Mouse (Mus musculus) granulocyte monocyte progenitor cell, adult 5-6 weeks (primary cell): ENCODE measurements around the gene Gm45234. TPM values are rescaled to one million over a fixed set of nuclear protein-coding genes. Genes with fewer than 3 reads are reported as not detected.

Experiments
- total RNA-seq, 2 experiments: library from RNA; stranded (forward) in 1 of 2; stranded (reverse) in 1 of 2; fragments of 200-712, 200-1000 nt in 1 of 2; fragments of >200 nt in 1 of 2; fragmentation: Nextera tagmentation in 1 of 2; gene quantifications; 2 replicates each; pipeline ENCODE4 v1.2.3; 2014 to 2017

Gm45234 gene
- total RNA-seq, 2 experiments from 2014 or later = not detected

Other genes starting within 250 kb of the Gm45234 start
- gene C1ra, start 243.6 kb downstream of the Gm45234 start, total RNA-seq (2014; fragmentation: Nextera tagmentation) = 3.5 and 7.7 TPM in 2 replicates
- gene C1ra, start 243.6 kb downstream of the Gm45234 start, total RNA-seq (2017) = 4.9 and 5.5 TPM in 2 replicates
- not detected in 2 replicates for gene C1s1, start 213.7 kb downstream of the Gm45234 start, total RNA-seq (2014; fragmentation: Nextera tagmentation)
- gene C1s1, start 213.7 kb downstream of the Gm45234 start, total RNA-seq (2017) = 0.13 TPM in 1 of 2 replicates, not detected in the other
- not detected in 2 replicates for gene C1rb, start 185.7 kb downstream of the Gm45234 start, total RNA-seq (2014; fragmentation: Nextera tagmentation)
- not detected in 2 replicates for gene C1rb, start 185.7 kb downstream of the Gm45234 start, total RNA-seq (2017)
- not detected in 2 replicates for gene C1s2, start 119.9 kb downstream of the Gm45234 start, total RNA-seq (2014; fragmentation: Nextera tagmentation)
- not detected in 2 replicates for gene C1s2, start 119.9 kb downstream of the Gm45234 start, total RNA-seq (2017)
- gene Lpcat3, start 93.0 kb downstream of the Gm45234 start, total RNA-seq (2014; fragmentation: Nextera tagmentation) = 38.3 and 52.1 TPM in 2 replicates
- gene Lpcat3, start 93.0 kb downstream of the Gm45234 start, total RNA-seq (2017) = 23.1 and 29.3 TPM in 2 replicates
- gene Emg1, start 43.8 kb downstream of the Gm45234 start, total RNA-seq (2014; fragmentation: Nextera tagmentation) = 201 and 231 TPM in 2 replicates
- 193 and 209 TPM in 2 replicates for gene Emg1, start 43.8 kb downstream of the Gm45234 start, total RNA-seq (2017)
- 310 and 315 TPM in 2 replicates for gene Phb2, start 43.7 kb downstream of the Gm45234 start, total RNA-seq (2014; fragmentation: Nextera tagmentation)
- gene Phb2, start 43.7 kb downstream of the Gm45234 start, total RNA-seq (2017) = 320 and 326 TPM in 2 replicates
- 169 and 206 TPM in 2 replicates for gene Ptpn6, start 17.3 kb downstream of the Gm45234 start, total RNA-seq (2014; fragmentation: Nextera tagmentation)
- gene Ptpn6, start 17.3 kb downstream of the Gm45234 start, total RNA-seq (2017) = 327 and 371 TPM in 2 replicates
- gene Grcc10, start 14.6 kb downstream of the Gm45234 start, total RNA-seq (2014; fragmentation: Nextera tagmentation) = 177 and 222 TPM in 2 replicates
- gene Grcc10, start 14.6 kb downstream of the Gm45234 start, total RNA-seq (2017) = 109 and 136 TPM in 2 replicates
- gene Atn1, start 503 bp upstream of the Gm45234 start, total RNA-seq (2014; fragmentation: Nextera tagmentation) = 25.1 and 37.2 TPM in 2 replicates
- 2.6 and 3.0 TPM in 2 replicates for gene Atn1, start 503 bp upstream of the Gm45234 start, total RNA-seq (2017)
- 0.23 TPM in 1 of 2 replicates, not detected in the other for gene Eno2, start 13.7 kb upstream of the Gm45234 start, total RNA-seq (2014; fragmentation: Nextera tagmentation)
- gene Eno2, start 13.7 kb upstream of the Gm45234 start, total RNA-seq (2017) = not detected in 2 replicates
- gene Lrrc23, start 23.7 kb upstream of the Gm45234 start, total RNA-seq (2014; fragmentation: Nextera tagmentation) = not detected in 2 replicates
- gene Lrrc23, start 23.7 kb upstream of the Gm45234 start, total RNA-seq (2017) = 0.98 TPM in 1 of 2 replicates, not detected in the other
- gene Spsb2, start 52.6 kb upstream of the Gm45234 start, total RNA-seq (2014; fragmentation: Nextera tagmentation) = 3.1 and 5.2 TPM in 2 replicates
- 4.6 and 10.5 TPM in 2 replicates for gene Spsb2, start 52.6 kb upstream of the Gm45234 start, total RNA-seq (2017)
- 357 and 379 TPM in 2 replicates for gene Tpi1, start 58.3 kb upstream of the Gm45234 start, total RNA-seq (2014; fragmentation: Nextera tagmentation)
- gene Tpi1, start 58.3 kb upstream of the Gm45234 start, total RNA-seq (2017) = 273 and 305 TPM in 2 replicates
- gene Usp5, start 73.5 kb upstream of the Gm45234 start, total RNA-seq (2014; fragmentation: Nextera tagmentation) = 88.8 and 89.4 TPM in 2 replicates
- gene Usp5, start 73.5 kb upstream of the Gm45234 start, total RNA-seq (2017) = 93.5 and 98.6 TPM in 2 replicates
- gene Cdca3, start 73.5 kb upstream of the Gm45234 start, total RNA-seq (2014; fragmentation: Nextera tagmentation) = 86.1 and 89.0 TPM in 2 replicates
- 128 and 162 TPM in 2 replicates for gene Cdca3, start 73.5 kb upstream of the Gm45234 start, total RNA-seq (2017)
- not detected in 2 replicates for gene Gnb3, start 84.3 kb upstream of the Gm45234 start, total RNA-seq (2014; fragmentation: Nextera tagmentation)
- gene Gnb3, start 84.3 kb upstream of the Gm45234 start, total RNA-seq (2017) = not detected in 2 replicates
- 1.4 and 4.3 TPM in 2 replicates for gene P3h3, start 101.7 kb upstream of the Gm45234 start, total RNA-seq (2014; fragmentation: Nextera tagmentation)
- 3.4 and 4.0 TPM in 2 replicates for gene P3h3, start 101.7 kb upstream of the Gm45234 start, total RNA-seq (2017)
- 2.0 TPM in 1 of 2 replicates, not detected in the other for gene Gpr162, start 108.0 kb upstream of the Gm45234 start, total RNA-seq (2014; fragmentation: Nextera tagmentation)
- gene Gpr162, start 108.0 kb upstream of the Gm45234 start, total RNA-seq (2017) = not detected in 2 replicates
- 0.90 TPM in 1 of 2 replicates, not detected in the other for gene Cd4, start 132.2 kb upstream of the Gm45234 start, total RNA-seq (2014; fragmentation: Nextera tagmentation)
- 0.41 and 0.60 TPM in 2 replicates for gene Cd4, start 132.2 kb upstream of the Gm45234 start, total RNA-seq (2017)
- gene Lag3, start 155.7 kb upstream of the Gm45234 start, total RNA-seq (2014; fragmentation: Nextera tagmentation) = 1.4 and 3.8 TPM in 2 replicates
- 1.4 and 9.6 TPM in 2 replicates for gene Lag3, start 155.7 kb upstream of the Gm45234 start, total RNA-seq (2017)
- 16.1 and 21.9 TPM in 2 replicates for gene Ptms, start 164.1 kb upstream of the Gm45234 start, total RNA-seq (2014; fragmentation: Nextera tagmentation)
- 18.5 and 33.0 TPM in 2 replicates for gene Ptms, start 164.1 kb upstream of the Gm45234 start, total RNA-seq (2017)
- 82.4 and 102 TPM in 2 replicates for gene Mlf2, start 175.4 kb upstream of the Gm45234 start, total RNA-seq (2014; fragmentation: Nextera tagmentation)
- gene Mlf2, start 175.4 kb upstream of the Gm45234 start, total RNA-seq (2017) = 49.5 and 79.7 TPM in 2 replicates
- gene Cops7a, start 209.5 kb upstream of the Gm45234 start, total RNA-seq (2014; fragmentation: Nextera tagmentation) = 96.6 and 112 TPM in 2 replicates
- gene Cops7a, start 209.5 kb upstream of the Gm45234 start, total RNA-seq (2017) = 48.8 and 52.0 TPM in 2 replicates
- gene Pianp, start 240.7 kb upstream of the Gm45234 start, total RNA-seq (2014; fragmentation: Nextera tagmentation) = not detected in 2 replicates
- not detected in 2 replicates for gene Pianp, start 240.7 kb upstream of the Gm45234 start, total RNA-seq (2017)